Mouse (Mus musculus): ENCODE results near the gene Tmem217.

Tmem217 gene

GRCm38 (mm10) chr17:29499511-29499910, 52.7 kb downstream of the Tmem217 start:
- no peak for TF ChIP-seq GATA4 (IDR thresholded peaks at IDR 0.05; ENCODE audit: insufficient replicate concordance, low read length)

GRCm38 (mm10) chr17:29498028-29498427, 54.2 kb downstream of the Tmem217 start:
- no peak for TF ChIP-seq GATA4 (IDR thresholded peaks at IDR 0.05; ENCODE audit: insufficient replicate concordance, low read length)

GRCm38 (mm10) chr17:29497071-29497354, 55.2 kb downstream of the Tmem217 start:
- no peak for TF ChIP-seq GATA4 (IDR thresholded peaks at IDR 0.05; ENCODE audit: insufficient replicate concordance, low read length)

GRCm38 (mm10) chr17:29496211-29497070, 55.7 kb downstream of the Tmem217 start:
- TF ChIP-seq GATA4 (IDR thresholded peaks at IDR 0.05; ENCODE audit: insufficient replicate concordance, low read length) = no peak

GRCm38 (mm10) chr17:29494732-29495076, 57.5 kb downstream of the Tmem217 start:
- TF ChIP-seq GATA4 (IDR thresholded peaks at IDR 0.05; ENCODE audit: insufficient replicate concordance, low read length) = no peak

- no peak for TF ChIP-seq GATA4 (IDR thresholded peaks at IDR 0.05; ENCODE audit: insufficient replicate concordance, low read length)
Observed at GRCm38 (mm10) chr17:29494062-29494731, 58.0 kb downstream of the Tmem217 start.

GRCm38 (mm10) chr17:29493461-29493980, 58.7 kb downstream of the Tmem217 start:
- TF ChIP-seq GATA4 (IDR thresholded peaks at IDR 0.05; ENCODE audit: insufficient replicate concordance, low read length) = no peak

- no peak; the same call in 1 of the 2 replicates for TF ChIP-seq GATA4 (IDR thresholded peaks at IDR 0.05; ENCODE audit: insufficient replicate concordance, low read length)
Observed at GRCm38 (mm10) chr17:29492269-29493191, 59.7 kb downstream of the Tmem217 start.

GRCm38 (mm10) chr17:29491591-29492268, 60.5 kb downstream of the Tmem217 start:
- TF ChIP-seq GATA4 (IDR thresholded peaks at IDR 0.05; ENCODE audit: insufficient replicate concordance, low read length) = no peak

GRCm38 (mm10) chr17:29490713-29491581, 61.2 kb downstream of the Tmem217 start, which contains the start of gene Pim1:
Gene Pim1 (plus strand): TSS chr17:29490753.
- no peak for TF ChIP-seq GATA4 (IDR thresholded peaks at IDR 0.05; ENCODE audit: insufficient replicate concordance, low read length)

GRCm38 (mm10) chr17:29489971-29490712, 62.0 kb downstream of the Tmem217 start:
- peak; percentile 41; the same call in 1 of the 2 replicates for TF ChIP-seq GATA4 (IDR thresholded peaks at IDR 0.05; ENCODE audit: insufficient replicate concordance, low read length)

- no peak for TF ChIP-seq GATA4 (IDR thresholded peaks at IDR 0.05; ENCODE audit: insufficient replicate concordance, low read length)
Observed at GRCm38 (mm10) chr17:29488978-29489970, 62.9 kb downstream of the Tmem217 start.

Measured in liver, adult (tissue).